Mouse (Mus musculus): ENCODE measurements around the gene Lama5. TPM values are rescaled to one million over a fixed set of nuclear protein-coding genes. Genes with fewer than 3 reads are reported as not detected.

The Lama5 gene
- polyA plus RNA-seq, 1 experiment from 2014 or later, result 102 TPM

- Histone ChIP-seq H3K4me3 (ENCODE audit: low read length) (no peak overlapping the region), H3K4me2 (ENCODE audit: low read depth, low read length) (no peak overlapping the region), H3K4me1 (replicated peaks; ENCODE audit: control insufficient read depth, insufficient read depth, low read length) (no peaks in the 10 kb centered on the region; the same call in 1 of the 2 replicates), H3K27ac (ENCODE audit: low read length) (no peak overlapping the region), H3K36me3 (ENCODE audit: control insufficient read depth, insufficient read depth, low read length) (peaks cover 7% of the 10 kb centered on the region), H3K9ac (ENCODE audit: low read length) (no peak overlapping the region), H3K27me3 (ENCODE audit: control insufficient read depth, insufficient read depth, low read depth, low read length) (no peaks in the 10 kb centered on the region), H3K9me3 (ENCODE audit: control insufficient read depth, low read length) (no peaks in the 10 kb centered on the region)
- no peak for ATAC-seq (ENCODE audit: low read depth)
- 78% methylated on average over 2 of the region's 2 CpGs for WGBS
Measured at GRCm38 (mm10) chr2:180165855-180166254, 59.8 kb downstream of the Lama5 start.

DNA sequence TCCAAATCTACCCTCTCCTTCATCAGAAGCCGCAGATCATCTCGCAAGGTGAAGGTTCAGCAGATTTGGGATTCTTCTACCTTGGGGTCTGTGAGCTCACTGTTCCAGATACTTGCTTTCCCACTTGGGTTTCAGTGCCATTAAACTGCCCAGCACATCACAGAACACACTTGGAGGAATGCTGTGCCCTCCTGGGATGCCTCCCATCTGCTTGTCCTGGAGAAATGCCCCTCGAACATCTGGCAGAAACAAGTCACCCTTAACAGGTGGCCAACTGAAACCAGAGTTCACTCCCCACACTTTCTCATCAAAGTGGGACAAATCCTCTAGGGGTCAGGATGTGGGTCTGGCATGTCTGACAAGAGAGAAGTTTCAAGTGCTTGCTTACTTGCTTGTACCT is 67.0 kb downstream of the Lama5 start:
- Histone ChIP-seq H3K36me3 (ENCODE audit: control insufficient read depth, insufficient read depth, low read length) (peaks cover 27% of the 10 kb centered on the region), H3K27me3 (ENCODE audit: control insufficient read depth, insufficient read depth, low read depth, low read length) (no peaks in the 10 kb centered on the region), H3K4me2 (ENCODE audit: low read depth, low read length) (no peak overlapping the region), H3K27ac (ENCODE audit: low read length) (no peak overlapping the region), H3K4me3 (ENCODE audit: low read length) (no peak overlapping the region), H3K4me1 (replicated peaks; ENCODE audit: control insufficient read depth, insufficient read depth, low read length) (no peaks in the 10 kb centered on the region), H3K9me3 (ENCODE audit: control insufficient read depth, low read length) (no peaks in the 10 kb centered on the region), H3K9ac (ENCODE audit: low read length) (no peak overlapping the region)
- WGBS, result 94% methylated on average over 3 of the region's 3 CpGs
- ATAC-seq (ENCODE audit: low read depth), result no peak

DNA sequence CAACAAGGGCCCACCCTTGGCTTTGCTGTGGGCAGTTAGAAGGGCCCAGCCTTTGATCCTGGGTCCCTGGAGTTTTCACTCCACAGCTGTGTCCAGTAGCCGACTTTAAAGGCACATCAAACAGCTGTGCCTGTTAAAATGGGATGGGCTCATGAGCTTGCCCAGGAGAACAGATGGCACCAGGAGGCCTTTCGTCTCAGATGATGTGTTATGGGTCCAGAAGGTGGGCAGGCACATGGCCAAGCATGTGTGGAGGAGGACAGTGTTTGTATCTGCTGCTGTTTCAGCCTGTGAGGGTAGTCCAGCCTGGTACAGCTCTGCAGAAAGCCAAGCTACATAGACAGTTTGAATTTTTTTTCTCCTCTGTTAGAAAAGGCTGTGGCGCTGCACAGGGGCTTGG is 70.9 kb downstream of the Lama5 start:
- Histone ChIP-seq H3K9me3 (ENCODE audit: control insufficient read depth, low read length) (no peaks in the 10 kb centered on the region), H3K9ac (ENCODE audit: low read length) (no peak overlapping the region), H3K4me3 (ENCODE audit: low read length) (no peak overlapping the region), H3K27ac (ENCODE audit: low read length) (no peak overlapping the region), H3K36me3 (ENCODE audit: control insufficient read depth, insufficient read depth, low read length) (peaks cover 28% of the 10 kb centered on the region), H3K4me1 (replicated peaks; ENCODE audit: control insufficient read depth, insufficient read depth, low read length) (no peaks in the 10 kb centered on the region), H3K4me2 (ENCODE audit: low read depth, low read length) (no peak overlapping the region), H3K27me3 (ENCODE audit: control insufficient read depth, insufficient read depth, low read depth, low read length) (no peaks in the 10 kb centered on the region)
- no peak for ATAC-seq (ENCODE audit: low read depth)
- WGBS, result 76% methylated on average over 3 of the region's 3 CpGs

- WGBS, result 82% methylated on average over 9 of the region's 9 CpGs
- Histone ChIP-seq H3K27me3 (ENCODE audit: control insufficient read depth, insufficient read depth, low read depth, low read length) (no peaks in the 10 kb centered on the region), H3K4me1 (replicated peaks; ENCODE audit: control insufficient read depth, insufficient read depth, low read length) (no peaks in the 10 kb centered on the region), H3K9ac (ENCODE audit: low read length) (no peak overlapping the region), H3K9me3 (ENCODE audit: control insufficient read depth, low read length) (no peaks in the 10 kb centered on the region), H3K36me3 (ENCODE audit: control insufficient read depth, insufficient read depth, low read length) (peaks cover 13% of the 10 kb centered on the region), H3K27ac (ENCODE audit: low read length) (no peak overlapping the region), H3K4me3 (ENCODE audit: low read length) (no peak overlapping the region), H3K4me2 (ENCODE audit: low read depth, low read length) (no peak overlapping the region)
- no peak for ATAC-seq (ENCODE audit: low read depth)
Measured at GRCm38 (mm10) chr2:180148551-180148950, 77.1 kb downstream of the Lama5 start.

- Histone ChIP-seq H3K4me3 (ENCODE audit: low read length) (no peak overlapping the region), H3K27ac (ENCODE audit: low read length) (no peak overlapping the region), H3K4me1 (replicated peaks; ENCODE audit: control insufficient read depth, insufficient read depth, low read length) (no peaks in the 10 kb centered on the region), H3K9ac (ENCODE audit: low read length) (no peak overlapping the region), H3K9me3 (ENCODE audit: control insufficient read depth, low read length) (no peaks in the 10 kb centered on the region), H3K36me3 (ENCODE audit: control insufficient read depth, insufficient read depth, low read length) (peaks cover 11% of the 10 kb centered on the region), H3K27me3 (ENCODE audit: control insufficient read depth, insufficient read depth, low read depth, low read length) (no peaks in the 10 kb centered on the region), H3K4me2 (ENCODE audit: low read depth, low read length) (no peak overlapping the region)
- no peak for ATAC-seq (ENCODE audit: low read depth)
- WGBS, result 88% methylated on average over 6 of the region's 6 CpGs
Measured at GRCm38 (mm10) chr2:180147379-180147778, 78.3 kb downstream of the Lama5 start.

- Histone ChIP-seq H3K27me3 (ENCODE audit: control insufficient read depth, insufficient read depth, low read depth, low read length) (no peaks in the 10 kb centered on the region), H3K4me2 (ENCODE audit: low read depth, low read length) (no peak overlapping the region), H3K4me3 (ENCODE audit: low read length) (no peak overlapping the region), H3K36me3 (ENCODE audit: control insufficient read depth, insufficient read depth, low read length) (peaks cover 10% of the 10 kb centered on the region), H3K9me3 (ENCODE audit: control insufficient read depth, low read length) (no peaks in the 10 kb centered on the region), H3K27ac (ENCODE audit: low read length) (no peak overlapping the region), H3K9ac (ENCODE audit: low read length) (no peak overlapping the region), H3K4me1 (replicated peaks; ENCODE audit: control insufficient read depth, insufficient read depth, low read length) (no peaks in the 10 kb centered on the region)
- no peak for ATAC-seq (ENCODE audit: low read depth)
- 78% methylated on average over 2 of the region's 2 CpGs for whole genome bisulfite sequencing
Measured at GRCm38 (mm10) chr2:180146091-180146490, 79.6 kb downstream of the Lama5 start.

DNA sequence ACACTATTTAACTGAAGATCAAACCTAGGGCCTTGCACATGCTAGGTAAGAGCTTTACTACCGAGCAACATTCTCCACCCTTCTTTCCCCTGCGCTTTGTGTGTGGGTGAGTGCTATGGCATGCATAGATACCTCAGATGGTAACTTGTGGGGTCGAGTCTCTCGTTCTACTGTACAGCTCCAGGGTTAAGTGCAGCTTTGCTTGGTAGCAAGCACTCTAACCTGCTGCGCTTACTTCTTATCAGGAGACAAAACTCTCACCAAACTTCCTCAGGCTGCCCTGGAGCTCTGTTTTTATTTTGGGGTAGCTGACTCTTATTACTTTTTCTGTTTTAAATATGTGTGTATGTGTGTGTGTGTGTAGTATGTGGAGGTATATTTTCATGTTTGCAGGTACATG is 90.2 kb downstream of the Lama5 start:
- H3K9me3 ChIP-seq (ENCODE audit: control insufficient read depth, low read length), result no peaks in the 10 kb centered on the region
- no peaks in the 10 kb centered on the region for H3K27me3 ChIP-seq (ENCODE audit: control insufficient read depth, insufficient read depth, low read depth, low read length)
- WGBS, result 64% methylated on average over 5 of the region's 5 CpGs
- H3K27ac ChIP-seq (ENCODE audit: low read length), result no peak overlapping the region
- no peak overlapping the region for H3K4me2 ChIP-seq (ENCODE audit: low read depth, low read length)
- no peaks in the 10 kb centered on the region for H3K36me3 ChIP-seq (ENCODE audit: control insufficient read depth, insufficient read depth, low read length)
- H3K4me3 ChIP-seq (ENCODE audit: low read length), result no peak overlapping the region
- H3K4me1 ChIP-seq (replicated peaks; ENCODE audit: control insufficient read depth, insufficient read depth, low read length), result no peaks in the 10 kb centered on the region
- H3K9ac ChIP-seq (ENCODE audit: low read length), result no peak overlapping the region
- ATAC-seq (ENCODE audit: low read depth), result no peak

GRCm38 (mm10) chr2:180133911-180134310 is 91.7 kb downstream of the Lama5 start:
- 79% methylated on average over 3 of the region's 3 CpGs for WGBS
- no peaks in the 10 kb centered on the region for H3K4me1 ChIP-seq (replicated peaks; ENCODE audit: control insufficient read depth, insufficient read depth, low read length)
- no peak overlapping the region for H3K9ac ChIP-seq (ENCODE audit: low read length)
- no peak overlapping the region for H3K4me2 ChIP-seq (ENCODE audit: low read depth, low read length)
- no peaks in the 10 kb centered on the region for H3K36me3 ChIP-seq (ENCODE audit: control insufficient read depth, insufficient read depth, low read length)
- no peak overlapping the region for H3K4me3 ChIP-seq (ENCODE audit: low read length)
- no peaks in the 10 kb centered on the region for H3K9me3 ChIP-seq (ENCODE audit: control insufficient read depth, low read length)
- no peak overlapping the region for H3K27ac ChIP-seq (ENCODE audit: low read length)
- ATAC-seq (ENCODE audit: low read depth), result no peak
- no peaks in the 10 kb centered on the region for H3K27me3 ChIP-seq (ENCODE audit: control insufficient read depth, insufficient read depth, low read depth, low read length)

DNA sequence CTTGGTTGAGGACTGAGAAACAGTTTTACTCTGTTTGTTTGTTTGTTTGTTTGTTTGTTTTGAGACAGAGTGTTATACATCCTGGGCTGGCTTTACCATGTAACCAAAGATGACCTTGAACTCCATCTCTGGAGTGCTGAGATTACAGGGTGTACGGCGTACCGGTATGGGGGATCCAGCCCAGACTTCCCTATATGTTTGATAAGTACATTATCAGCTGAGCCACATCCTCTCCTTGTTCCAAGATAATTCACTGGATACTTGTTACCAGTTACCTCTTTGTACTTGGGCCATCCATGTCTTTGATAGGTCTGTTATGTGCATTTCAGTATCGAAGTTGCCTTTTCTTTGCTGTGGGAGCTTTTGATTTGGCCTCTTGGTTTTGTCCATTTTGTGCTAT is 92.4 kb downstream of the Lama5 start:
- Histone ChIP-seq H3K27me3 (ENCODE audit: control insufficient read depth, insufficient read depth, low read depth, low read length) (no peaks in the 10 kb centered on the region), H3K4me3 (ENCODE audit: low read length) (no peak overlapping the region), H3K9ac (ENCODE audit: low read length) (no peak overlapping the region), H3K9me3 (ENCODE audit: control insufficient read depth, low read length) (no peaks in the 10 kb centered on the region), H3K36me3 (ENCODE audit: control insufficient read depth, insufficient read depth, low read length) (no peaks in the 10 kb centered on the region), H3K27ac (ENCODE audit: low read length) (no peak overlapping the region), H3K4me1 (replicated peaks; ENCODE audit: control insufficient read depth, insufficient read depth, low read length) (no peaks in the 10 kb centered on the region), H3K4me2 (ENCODE audit: low read depth, low read length) (no peak overlapping the region)
- WGBS, result 90% methylated on average over 4 of the region's 4 CpGs
- ATAC-seq (ENCODE audit: low read depth), result no peak

DNA sequence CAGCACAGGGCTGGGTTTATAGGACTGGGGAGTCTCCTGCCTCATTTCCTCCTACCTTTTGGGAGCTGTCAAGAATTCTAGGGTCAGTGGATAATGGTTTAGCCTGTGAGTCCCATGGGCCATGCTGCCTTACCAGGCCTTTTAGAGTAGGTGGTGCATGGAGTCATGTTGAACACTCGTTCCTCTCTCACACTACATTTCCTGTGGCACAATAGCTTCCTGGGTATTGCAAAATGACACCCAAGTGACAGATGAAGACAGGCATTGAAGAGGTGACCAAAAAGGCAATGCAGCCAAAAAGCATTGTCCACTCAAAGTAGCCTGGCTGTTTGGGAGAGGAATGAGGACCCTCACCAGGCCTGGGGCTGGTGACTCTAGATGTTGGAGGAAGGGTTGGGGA is 98.0 kb downstream of the Lama5 start:
- Histone ChIP-seq H3K27me3 (ENCODE audit: control insufficient read depth, insufficient read depth, low read depth, low read length) (no peaks in the 10 kb centered on the region), H3K9ac (ENCODE audit: low read length) (no peak overlapping the region), H3K4me1 (replicated peaks; ENCODE audit: control insufficient read depth, insufficient read depth, low read length) (peaks cover 6% of the 10 kb centered on the region), H3K27ac (ENCODE audit: low read length) (no peak overlapping the region), H3K9me3 (ENCODE audit: control insufficient read depth, low read length) (no peaks in the 10 kb centered on the region), H3K4me2 (ENCODE audit: low read depth, low read length) (no peak overlapping the region), H3K4me3 (ENCODE audit: low read length) (no peak overlapping the region), H3K36me3 (ENCODE audit: control insufficient read depth, insufficient read depth, low read length) (no peaks in the 10 kb centered on the region)
- no peak for ATAC-seq (ENCODE audit: low read depth)
- 59% methylated on average over 1 of the region's 1 CpGs for whole genome bisulfite sequencing
